Mouse (Mus musculus) liver, embryonic 14.5 days (tissue): ENCODE data around the gene Gm11361. TPM values are rescaled to one million over a fixed set of nuclear protein-coding genes. Genes with fewer than 3 reads are reported as not detected.

Source experiments
- ATAC-seq: fragments of 200-750 bp; cut with Nextera tagmentation; 2 replicates; pipeline ENCODE4 v1.8.0; 2017; ENCODE audit warnings: moderate number of reproducible peaks, mild to moderate bottlenecking, moderate library complexity; ENCODE audit not compliant: insufficient read depth
- DNase-seq, 3 experiments: peaks; one replicate each; pipeline ENCODE4 v3.0.0-alpha.2; 2012 to 2013; ENCODE audit warnings: low read depth in 3 of 3, low spot score in 3 of 3
- H3K27ac ChIP-seq: fragments of 300-500 bp; sonication (generic); 2 replicates; pipeline ENCODE4 v1.5.1; 2014; ENCODE audit warnings: moderate library complexity, mild to moderate bottlenecking, control low read depth, inconsistent platforms
- H3K27me3 ChIP-seq: fragments of 300-500 bp; sonication (generic); 2 replicates; pipeline ENCODE4 v1.6.1; 2014; ENCODE audit warnings: mild to moderate bottlenecking, low read length, moderate library complexity; ENCODE audit not compliant: control insufficient read depth, insufficient read depth
- H3K36me3 ChIP-seq: fragments of 300-500 bp; sonication (generic); replicated peaks from 2 replicates; pipeline ENCODE4 v1.6.1; 2014; ENCODE audit warnings: low read depth; ENCODE audit not compliant: control insufficient read depth, insufficient read depth
- H3K4me1 ChIP-seq, 2 experiments: fragments of 200-500 bp in 1 of 2; fragments of 300-500 bp in 1 of 2; sonication (generic) in 1 of 2; replicated peaks; 2 replicates each; pipeline ENCODE4 v1.6.1; 2012 to 2014; ENCODE audit warnings: antibody characterized with exemption in 1 of 2, inconsistent platforms in 1 of 2, low read length in 1 of 2; ENCODE audit not compliant: control insufficient read depth in 2 of 2, insufficient read depth in 2 of 2
- H3K4me2 ChIP-seq: fragments of 300-500 bp; sonication (generic); 2 replicates; pipeline ENCODE4 v1.6.1; 2014; ENCODE audit warnings: low read depth, mild to moderate bottlenecking, control low read depth, moderate library complexity
- H3K4me3 ChIP-seq, 2 experiments: fragments of 200-500 bp in 1 of 2; fragments of 300-500 bp in 1 of 2; sonication (generic) in 1 of 2; 2 replicates each; pipeline ENCODE4 v1.5.1; 2012 to 2014; ENCODE audit warnings: low read depth in 2 of 2, low read length in 2 of 2, mild to moderate bottlenecking in 2 of 2, control low read depth in 1 of 2, inconsistent platforms in 1 of 2, moderate library complexity in 1 of 2; ENCODE audit not compliant: insufficient read depth in 1 of 2
- H3K9ac ChIP-seq: fragments of 300-500 bp; sonication (generic); replicated peaks from 2 replicates; pipeline ENCODE4 v1.6.1; 2014; ENCODE audit warnings: mild to moderate bottlenecking, control low read depth, moderate library complexity
- H3K9me3 ChIP-seq: fragments of 300-500 bp; sonication (generic); 2 replicates; pipeline ENCODE4 v1.6.1; 2016; ENCODE audit warnings: low read length, mixed read lengths; ENCODE audit not compliant: control insufficient read depth
- CTCF ChIP-seq: IDR thresholded peaks from 2 replicates; pipeline ENCODE4 v1.5.1; 2016; ENCODE audit warnings: antibody characterized with exemption, low read depth, control low read depth
- EP300 ChIP-seq: IDR thresholded peaks from 2 replicates; pipeline ENCODE4 v1.6.1; 2016; ENCODE audit warnings: antibody characterized with exemption, low read depth
- WGBS: fragments of 180-500 bp; shearing (Covaris S2); extraction: QIAGEN DNeasy Blood & Tissue Kit; methylation state at CpG from one replicate; pipeline ENCODE4 v1.1.7; 2014; ENCODE audit not compliant: insufficient replicate concordance; 5-methylcytosine and 5-hydroxymethylcytosine counted together
- polyA plus RNA-seq, 2 experiments: library from polyadenylated mRNA; depleted of rRNA in 1 of 2; stranded (reverse) in 1 of 2; unstranded in 1 of 2; fragments of >200 nt; fragmentation: Nextera tagmentation in 1 of 2; extraction: Ambion mirVana in 1 of 2; gene quantifications; 2 replicates each; pipeline versions ENCODE4 v1.2.1 to v1.2.3; 2012 to 2014

Gm11361 gene
- 0.38 and 1.7 TPM in 2 replicates for polyA plus RNA-seq (2012; rRNA removed)
- polyA plus RNA-seq (2014; fragmentation: Nextera tagmentation; extraction: Ambion mirVana): 3.2 and 5.3 TPM in 2 replicates

DNA sequence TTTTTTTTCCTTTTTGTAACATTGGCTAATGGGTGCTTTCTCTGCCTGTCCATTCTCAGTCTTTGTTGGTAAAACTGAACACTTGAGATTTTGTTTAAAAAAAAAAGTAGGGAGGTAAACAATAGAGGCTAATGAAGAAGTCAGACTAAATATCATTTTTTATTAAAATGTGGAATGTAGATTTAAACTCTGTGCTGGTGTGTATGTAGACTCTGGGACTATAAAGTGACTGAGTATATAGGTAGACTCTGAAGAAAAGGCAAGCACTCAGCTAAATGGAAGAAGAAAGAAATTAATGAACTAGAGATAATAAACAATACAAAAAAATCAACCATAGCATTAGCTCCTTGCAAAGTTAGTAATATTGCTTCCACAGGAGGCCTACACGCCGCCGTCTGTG lies at the start of gene Gm11361:
Gm11361 (plus strand) TSS at position 301 of the 400 bp plus-strand sequence.
- no peak within 1 kb of the TSS for H3K27ac ChIP-seq
- WGBS: 89% methylated on average over 3 of the region's 3 CpGs

DNA sequence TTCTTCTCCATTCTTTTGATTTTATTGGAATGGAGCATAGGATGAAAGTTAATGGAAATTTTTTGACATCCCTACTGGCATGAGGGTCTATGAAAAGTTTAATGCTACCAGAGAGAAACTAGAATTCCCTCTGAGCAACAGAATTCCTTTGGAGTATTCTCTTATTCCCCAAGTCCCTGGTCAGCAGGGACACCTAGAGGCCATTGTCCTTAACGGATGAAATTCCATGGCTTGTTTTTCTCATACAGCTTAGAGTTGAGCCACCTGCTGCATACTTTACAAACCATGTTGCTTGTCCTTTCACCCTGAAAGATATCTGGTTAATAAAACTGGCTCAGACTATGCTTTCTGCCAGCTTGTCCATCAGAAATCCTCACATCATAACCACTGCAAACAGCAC lies 7.1 kb downstream of the Gm11361 start:
- WGBS: 42% methylated on average over 1 of the region's 1 CpGs
- no peaks in the 10 kb centered on the region for H3K27me3 ChIP-seq
- no peak overlapping the region for H3K9ac ChIP-seq
- no peak overlapping the region for H3K4me3 ChIP-seq
- H3K27ac ChIP-seq: no peak overlapping the region
- H3K9me3 ChIP-seq: no peaks in the 10 kb centered on the region
- ATAC-seq (no peak), DNase-seq (no peak)
- no peak for TF ChIP-seq EP300
- TF ChIP-seq CTCF: no peak
- H3K4me1 ChIP-seq: no peaks in the 10 kb centered on the region
- no peaks in the 10 kb centered on the region for H3K36me3 ChIP-seq
- no peak overlapping the region for H3K4me2 ChIP-seq

More for the DNA sequence above, at the start of gene Gm11361:
- DNase-seq (no peak), ATAC-seq (no peak)
- H3K9ac ChIP-seq: no peak within 1 kb of the TSS
- TF ChIP-seq CTCF: no peak
- no peak for TF ChIP-seq EP300
- no peak within 1 kb of the TSS for H3K4me2 ChIP-seq
- no peaks in the 10 kb centered on the region for H3K4me1 ChIP-seq
- H3K4me3 ChIP-seq: no peak within 1 kb of the TSS
- H3K9me3 ChIP-seq: no peaks in the 10 kb centered on the region
- no peaks in the 10 kb centered on the region for H3K36me3 ChIP-seq
- H3K27me3 ChIP-seq: no peaks in the 10 kb centered on the region

GRCm38 (mm10) chr13:28287368-28287767 lies 30.0 kb downstream of the Gm11361 start:
- H3K36me3 ChIP-seq: no peaks in the 10 kb centered on the region
- H3K27me3 ChIP-seq: no peaks in the 10 kb centered on the region
- no peaks in the 10 kb centered on the region for H3K4me1 ChIP-seq
- no peak overlapping the region for H3K9ac ChIP-seq
- no peak for ATAC-seq
- no peak overlapping the region for H3K27ac ChIP-seq
- H3K4me3 ChIP-seq: no peak overlapping the region
- WGBS: 64% methylated on average over 3 of the region's 3 CpGs
- no peaks in the 10 kb centered on the region for H3K9me3 ChIP-seq
- DNase-seq: no peak
- H3K4me2 ChIP-seq: no peak overlapping the region
- TF ChIP-seq CTCF (no peak), EP300 (no peak)

GRCm38 (mm10) chr13:28294272-28294671 lies 36.9 kb downstream of the Gm11361 start:
- no peaks in the 10 kb centered on the region for H3K9me3 ChIP-seq
- H3K27ac ChIP-seq: no peak overlapping the region
- no peak overlapping the region for H3K4me2 ChIP-seq
- WGBS: 52% methylated on average over 4 of the region's 4 CpGs
- H3K27me3 ChIP-seq: no peaks in the 10 kb centered on the region
- no peak overlapping the region for H3K4me3 ChIP-seq
- DNase-seq (no peak), ATAC-seq (no peak)
- H3K9ac ChIP-seq: no peak overlapping the region
- H3K4me1 ChIP-seq: peaks cover 0 to 6% of the 10 kb centered on the region in 2 experiments; a peak in 2 of 4 replicates
- TF ChIP-seq CTCF: no peak
- no peak for TF ChIP-seq EP300
- H3K36me3 ChIP-seq: no peaks in the 10 kb centered on the region

GRCm38 (mm10) chr13:28294757-28295361 lies 37.5 kb downstream of the Gm11361 start:
- H3K9me3 ChIP-seq: no peaks in the 10 kb centered on the region
- 27% methylated on average over 3 of the region's 3 CpGs for WGBS
- no peak overlapping the region for H3K4me2 ChIP-seq
- H3K27me3 ChIP-seq: no peaks in the 10 kb centered on the region
- peaks cover 0 to 6% of the 10 kb centered on the region in 2 experiments; a peak in 2 of 4 replicates for H3K4me1 ChIP-seq
- no peak overlapping the region for H3K9ac ChIP-seq
- no peak for DNase-seq
- H3K36me3 ChIP-seq: no peaks in the 10 kb centered on the region
- ATAC-seq: no peak
- H3K27ac ChIP-seq: no peak overlapping the region
- H3K4me3 ChIP-seq: no peak overlapping the region
- TF ChIP-seq CTCF: no peak
- no peak for TF ChIP-seq EP300
